ENCODE assay signal across 8 mouse cellular contexts in genomic region chr5:137294744-137295093, GRCm38 (mm10). TPM values are rescaled to one million over a fixed set of nuclear protein-coding genes. Genes with fewer than 3 reads are reported as not detected.
DNase-seq lines count a peak whose midpoint lies in the region; ATAC-seq and TF ChIP-seq lines count a peak whose summit lies in the region.

No protein-coding gene starts in this region.

- no peak; the same call in none of the 2 replicates for ATAC-seq in embryonic facial prominence, embryonic 11.5 days (replicated peaks; ENCODE audit: insufficient number of reproducible peaks, low FRiP score, low TSS enrichment, low read depth)
- ATAC-seq in intestine, embryonic 14.5 days (replicated peaks; ENCODE audit: low FRiP score, low TSS enrichment, low read depth), result peak; percentile 44; the same call in 1 of the 2 replicates
- ATAC-seq in midbrain, postnatal 0 days (ENCODE audit: low FRiP score), result no peak; the same call in 1 of the 2 replicates

- H3K9ac ChIP-seq in embryonic facial prominence, embryonic 11.5 days (replicated peaks; ENCODE audit: low read length), result peak overlapping the region; percentile 76
- peak overlapping the region; percentile 72 for H3K9ac ChIP-seq in intestine, embryonic 14.5 days (ENCODE audit: low read length)
- peak overlapping the region; percentile 84 for H3K9ac ChIP-seq in midbrain, postnatal 0 days (replicated peaks; ENCODE audit: low read length, poor library complexity, severe bottlenecking)

- no peak for TF ChIP-seq CTCF in layer of hippocampus, adult 2 months (conservative IDR thresholded peaks at IDR 0.05)
- no peak for TF ChIP-seq CTCF in midbrain, postnatal 0 days (IDR thresholded peaks at IDR 0.05)

- 11% methylated on average over 18 of the region's 18 CpGs for whole genome bisulfite sequencing in embryonic facial prominence, embryonic 11.5 days
- 8% methylated on average over 18 of the region's 18 CpGs for WGBS in intestine, embryonic 14.5 days
- WGBS in midbrain, postnatal 0 days, result 7% methylated on average over 18 of the region's 18 CpGs

- DNase-seq in layer of hippocampus, adult 2 months (ENCODE audit: low spot score in 2 of 2), result no peak
- DNase-seq in layer of hippocampus, adult 8-10 months (ENCODE audit: low spot score in 2 of 2), result no peak
- DNase-seq in embryonic facial prominence, embryonic 11.5 days (ENCODE audit: low spot score), result no peak
- peak; percentile 72 for DNase-seq in intestine, embryonic 14.5 days (ENCODE audit: low spot score)
- DNase-seq in midbrain, postnatal 0 days (ENCODE audit: low spot score), result no peak
- DNase-seq in ovary, postnatal 36 days (ENCODE audit: low spot score), result no peak
- no peak for DNase-seq in adipocyte (ENCODE audit: low spot score)
- no peak for DNase-seq in Muller cell, postnatal 12 days (ENCODE audit: inconsistent ontology term)

- H3K27ac ChIP-seq in layer of hippocampus, adult 2 months, result peak overlapping the region; percentile 90
- peak overlapping the region; percentile 56; the same call in 1 of the 2 replicates for H3K27ac ChIP-seq in embryonic facial prominence, embryonic 11.5 days (replicated peaks; ENCODE audit: low read depth, low read length)
- peak overlapping the region; percentile 85 for H3K27ac ChIP-seq in intestine, embryonic 14.5 days (ENCODE audit: low read depth)
- H3K27ac ChIP-seq in midbrain, postnatal 0 days (ENCODE audit: low read depth, low read length), result peak overlapping the region; percentile 81

- H3K4me1 ChIP-seq in embryonic facial prominence, embryonic 11.5 days (ENCODE audit: control insufficient read depth, insufficient read depth, low read length), result peaks cover 7% of the 10 kb centered on the region; the same call in 1 of the 2 replicates
- peaks cover 5% of the 10 kb centered on the region for H3K4me1 ChIP-seq in intestine, embryonic 14.5 days (replicated peaks; ENCODE audit: control insufficient read depth, insufficient read depth, low read length)
- peaks cover 9% of the 10 kb centered on the region for H3K4me1 ChIP-seq in midbrain, postnatal 0 days (ENCODE audit: insufficient read depth, low read length)

- peak overlapping the region; percentile 97 for H3K4me2 ChIP-seq in embryonic facial prominence, embryonic 11.5 days (ENCODE audit: low read depth, low read length)
- peak overlapping the region; percentile 71 for H3K4me2 ChIP-seq in intestine, embryonic 14.5 days (ENCODE audit: low read length)
- peak overlapping the region; percentile 96 for H3K4me2 ChIP-seq in midbrain, postnatal 0 days (ENCODE audit: low read depth, low read length, poor library complexity, severe bottlenecking)

- peak overlapping the region; percentile 82 for H3K4me3 ChIP-seq in layer of hippocampus, adult 2 months
- peak overlapping the region; percentile 54 for H3K4me3 ChIP-seq in embryonic facial prominence, embryonic 11.5 days (ENCODE audit: low read depth, low read length)
- peak overlapping the region; percentile 55 for H3K4me3 ChIP-seq in intestine, embryonic 14.5 days (ENCODE audit: low read depth, low read length)
- peak overlapping the region; percentile 42 for H3K4me3 ChIP-seq in midbrain, postnatal 0 days (ENCODE audit: low read depth, low read length)

- H3K9me3 ChIP-seq in embryonic facial prominence, embryonic 11.5 days (replicated peaks; ENCODE audit: control insufficient read depth, low read length), result no peaks in the 10 kb centered on the region
- H3K9me3 ChIP-seq in intestine, embryonic 14.5 days (ENCODE audit: control insufficient read depth, low read length), result no peaks in the 10 kb centered on the region
- H3K9me3 ChIP-seq in midbrain, postnatal 0 days (ENCODE audit: low read length), result no peaks in the 10 kb centered on the region

- peaks cover 26% of the 10 kb centered on the region for H3K36me3 ChIP-seq in embryonic facial prominence, embryonic 11.5 days (replicated peaks; ENCODE audit: control insufficient read depth, insufficient read depth, low read depth, low read length)
- peaks cover 47% of the 10 kb centered on the region for H3K36me3 ChIP-seq in intestine, embryonic 14.5 days (ENCODE audit: control insufficient read depth, insufficient read depth, low read length)
- peaks cover 41% of the 10 kb centered on the region for H3K36me3 ChIP-seq in midbrain, postnatal 0 days (ENCODE audit: insufficient read depth, low read length)

- peaks cover 16% of the 10 kb centered on the region for H3K27me3 ChIP-seq in embryonic facial prominence, embryonic 11.5 days (ENCODE audit: control insufficient read depth, insufficient read depth, low read length)
- H3K27me3 ChIP-seq in intestine, embryonic 14.5 days (replicated peaks; ENCODE audit: control insufficient read depth, insufficient read depth, low read length), result peaks cover 17% of the 10 kb centered on the region
- H3K27me3 ChIP-seq in midbrain, postnatal 0 days (ENCODE audit: insufficient read depth, low read length), result 0 out of 2 replicates have a peak, but pooled peaks cover 3% of the 10 kb centered on the region

RNA-seq across cellular contexts. Expression of gene Ufsp1, which starts 0.3 kb away (rescaled TPM):
- 10 to 100 TPM; 12.4 to 13.8 TPM for total RNA-seq in layer of hippocampus, adult 2 months (2021)
- 10 to 100 TPM in 3 of 4 experiments, 1 to 10 TPM in 1; 7.4 to 14.7 (median 12.7) TPM for total RNA-seq in layer of hippocampus, adult 8-10 months (2022)
- polyA plus RNA-seq in embryonic facial prominence, embryonic 11.5 days (2014; fragmentation: Nextera tagmentation; extraction: Ambion mirVana), result 6.6 and 7.8 TPM in 2 replicates
- 8.9 and 10.6 TPM in 2 replicates for polyA plus RNA-seq in intestine, embryonic 14.5 days (2014; fragmentation: Nextera tagmentation; extraction: Ambion mirVana)
- total RNA-seq in midbrain, postnatal 0 days (2014; rRNA removed), result 24.5 and 29.3 TPM in 2 replicates
- polyA plus RNA-seq in midbrain, postnatal 0 days (2015; fragmentation: Nextera tagmentation; extraction: Ambion mirVana), result 35.0 and 41.2 TPM in 2 replicates

RNA-seq across cellular contexts. Expression of gene Ache, which starts 7.4 kb away (rescaled TPM):
- 10 to 100 TPM; 58.5 to 62.3 TPM for total RNA-seq in layer of hippocampus, adult 2 months (2021)
- total RNA-seq in layer of hippocampus, adult 8-10 months (2022), result 10 to 100 TPM; 61.0 to 73.5 (median 63.6) TPM
- polyA plus RNA-seq in embryonic facial prominence, embryonic 11.5 days (2014; fragmentation: Nextera tagmentation; extraction: Ambion mirVana), result 3.5 and 6.3 TPM in 2 replicates
- polyA plus RNA-seq in intestine, embryonic 14.5 days (2014; fragmentation: Nextera tagmentation; extraction: Ambion mirVana), result 11.7 and 13.6 TPM in 2 replicates
- 168 and 174 TPM in 2 replicates for total RNA-seq in midbrain, postnatal 0 days (2014; rRNA removed)
- polyA plus RNA-seq in midbrain, postnatal 0 days (2015; fragmentation: Nextera tagmentation; extraction: Ambion mirVana), result 132 and 148 TPM in 2 replicates

RNA-seq across cellular contexts. Expression of gene Srrt, which starts 12.8 kb away (rescaled TPM):
- total RNA-seq in layer of hippocampus, adult 2 months (2021), result 100 to 1,000 TPM; 223 to 232 TPM
- 100 to 1,000 TPM; 220 to 278 (median 242) TPM for total RNA-seq in layer of hippocampus, adult 8-10 months (2022)
- polyA plus RNA-seq in embryonic facial prominence, embryonic 11.5 days (2014; fragmentation: Nextera tagmentation; extraction: Ambion mirVana), result 136 and 148 TPM in 2 replicates
- polyA plus RNA-seq in intestine, embryonic 14.5 days (2014; fragmentation: Nextera tagmentation; extraction: Ambion mirVana), result 118 and 122 TPM in 2 replicates
- 112 and 114 TPM in 2 replicates for total RNA-seq in midbrain, postnatal 0 days (2014; rRNA removed)
- polyA plus RNA-seq in midbrain, postnatal 0 days (2015; fragmentation: Nextera tagmentation; extraction: Ambion mirVana), result 53.4 and 56.4 TPM in 2 replicates

RNA-seq across cellular contexts. Expression of gene Trip6, which starts 19.5 kb away (rescaled TPM):
- total RNA-seq in layer of hippocampus, adult 2 months (2021), result 1 to 10 TPM; 4.8 to 7.3 TPM
- 1 to 10 TPM; 6.1 to 8.0 (median 6.7) TPM for total RNA-seq in layer of hippocampus, adult 8-10 months (2022)
- 40.3 and 51.8 TPM in 2 replicates for polyA plus RNA-seq in embryonic facial prominence, embryonic 11.5 days (2014; fragmentation: Nextera tagmentation; extraction: Ambion mirVana)
- polyA plus RNA-seq in intestine, embryonic 14.5 days (2014; fragmentation: Nextera tagmentation; extraction: Ambion mirVana), result 73.3 and 77.7 TPM in 2 replicates
- 11.6 and 17.5 TPM in 2 replicates for total RNA-seq in midbrain, postnatal 0 days (2014; rRNA removed)
- 10.3 and 10.9 TPM in 2 replicates for polyA plus RNA-seq in midbrain, postnatal 0 days (2015; fragmentation: Nextera tagmentation; extraction: Ambion mirVana)

RNA-seq across cellular contexts. Expression of gene Slc12a9, which starts 38.7 kb away (rescaled TPM):
- 10 to 100 TPM; 27.9 to 28.4 TPM for total RNA-seq in layer of hippocampus, adult 2 months (2021)
- 10 to 100 TPM; 25.6 to 37.8 (median 32.0) TPM for total RNA-seq in layer of hippocampus, adult 8-10 months (2022)
- polyA plus RNA-seq in embryonic facial prominence, embryonic 11.5 days (2014; fragmentation: Nextera tagmentation; extraction: Ambion mirVana), result 3.0 and 4.2 TPM in 2 replicates
- polyA plus RNA-seq in intestine, embryonic 14.5 days (2014; fragmentation: Nextera tagmentation; extraction: Ambion mirVana), result 7.9 and 9.5 TPM in 2 replicates
- total RNA-seq in midbrain, postnatal 0 days (2014; rRNA removed), result 28.9 and 30.4 TPM in 2 replicates
- polyA plus RNA-seq in midbrain, postnatal 0 days (2015; fragmentation: Nextera tagmentation; extraction: Ambion mirVana), result 27.0 and 27.8 TPM in 2 replicates
